In the genomic region with DNA sequence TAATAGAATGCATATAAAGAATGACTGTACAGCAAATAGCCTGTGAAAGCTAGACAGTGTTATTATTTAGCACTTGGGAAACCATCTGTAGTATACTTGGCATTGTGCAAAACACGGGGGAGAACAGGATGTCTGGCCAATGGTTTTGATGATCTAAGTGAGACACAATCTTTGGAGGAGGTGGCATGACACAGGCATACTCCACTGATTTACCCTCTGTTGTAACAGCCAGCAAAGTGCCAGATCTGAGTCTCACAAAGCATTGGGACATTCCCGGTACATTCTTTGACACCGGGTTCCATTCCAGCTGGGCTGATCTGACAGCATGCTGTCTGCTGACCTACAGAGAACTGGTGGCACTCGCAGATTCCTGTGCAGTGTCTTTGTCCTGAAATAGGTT, we compare ENCODE assay signal across 15 mouse cellular contexts.
DNase-seq lines count a peak whose midpoint lies in the region; ATAC-seq lines count a peak whose summit lies in the region.
"Had no signal": no experiment of that assay in that cellular context is flagged by ENCODE, and none has a peak within 500 bp of the region (broad histone marks: within the 10 kb centered on the region; RNA-seq: fewer than 3 reads in every experiment).

No protein-coding gene starts in this region.

- no peak overlapping the region for H3K9ac ChIP-seq in midbrain, embryonic 15.5 days
- H3K9ac ChIP-seq: heart, embryonic 15.5 days; hindbrain, embryonic 14.5 days; liver, embryonic 13.5 days had no signal

- H3K27me3 ChIP-seq in midbrain, embryonic 15.5 days (replicated peaks) = no peaks in the 10 kb centered on the region
- H3K27me3 ChIP-seq: heart, embryonic 15.5 days; liver, embryonic 13.5 days had no signal

- H3K9me3 ChIP-seq in midbrain, embryonic 15.5 days = no peaks in the 10 kb centered on the region
- H3K9me3 ChIP-seq: embryonic facial prominence, embryonic 10.5 days; heart, embryonic 15.5 days; liver, embryonic 13.5 days had no signal

- H3K4me2 ChIP-seq in midbrain, embryonic 15.5 days = no peak overlapping the region
- H3K4me2 ChIP-seq: heart, embryonic 15.5 days; hindbrain, embryonic 14.5 days; liver, embryonic 13.5 days had no signal

- H3K4me3 ChIP-seq in midbrain, embryonic 15.5 days = no peak overlapping the region
- H3K4me3 ChIP-seq: embryonic facial prominence, embryonic 10.5 days; heart, embryonic 15.5 days; left cerebral cortex, adult 2 months; liver, embryonic 13.5 days had no signal

- no peaks in the 10 kb centered on the region for H3K4me1 ChIP-seq in midbrain, embryonic 15.5 days
- H3K4me1 ChIP-seq: embryonic facial prominence, embryonic 10.5 days; heart, embryonic 15.5 days; liver, embryonic 13.5 days had no signal

- 72% methylated on average over 4 of the region's 4 CpGs for WGBS in midbrain, embryonic 15.5 days

- H3K36me3 ChIP-seq in midbrain, embryonic 15.5 days (replicated peaks) = no peaks in the 10 kb centered on the region
- H3K36me3 ChIP-seq: embryonic facial prominence, embryonic 10.5 days; heart, embryonic 15.5 days; liver, embryonic 13.5 days had no signal

- ATAC-seq in cerebellum, adult (ENCODE audit: insufficient number of reproducible peaks, low FRiP score, low TSS enrichment) = peak; percentile 86
- no peak for ATAC-seq in midbrain, embryonic 15.5 days (replicated peaks)

- no peak for DNase-seq in cerebellum, postnatal 4 days (ENCODE audit: low spot score in 2 of 2)
- peak; percentile 27 for DNase-seq in left cerebral cortex, adult 11 months (ENCODE audit: low spot score)
- DNase-seq in left cerebral cortex, postnatal 10 days (ENCODE audit: extremely low spot score in 1 of 2, low spot score in 2 of 2) = no peak
- peak; percentile 38 to 40 for DNase-seq in cerebellum, postnatal 10 days
- DNase-seq in layer of hippocampus, postnatal 36 days = peak; percentile 26 to 28
- DNase-seq in thymus, adult 18-20 months = no peak
- DNase-seq: kidney, adult 9 months; liver, embryonic 13.5 days; thymus, postnatal 25 days had no signal

- intact Hi-C loops in left cerebral cortex, postnatal 10 days (cut with DNase I) = no loop called here

- H3K27ac ChIP-seq in midbrain, embryonic 15.5 days = no peak overlapping the region
- H3K27ac ChIP-seq: embryonic facial prominence, embryonic 10.5 days; heart, embryonic 15.5 days; hindbrain, embryonic 14.5 days; left cerebral cortex, adult 2 months; liver, embryonic 13.5 days had no signal

Comparison
In these comparisons a context has a peak if more than half of its experiments do, and no peak if none do; other contexts are left out.
1. DNase-seq: peak in left cerebral cortex, adult 11 months (single experiment), cerebellum, postnatal 10 days (2 of 2) and layer of hippocampus, postnatal 36 days (2 of 2); none in cerebellum, postnatal 4 days (0 of 2), left cerebral cortex, postnatal 10 days (0 of 2) and thymus, adult 18-20 months (0 of 2).